8 mouse cellular contexts compared by ENCODE assay signal in the genomic region with DNA sequence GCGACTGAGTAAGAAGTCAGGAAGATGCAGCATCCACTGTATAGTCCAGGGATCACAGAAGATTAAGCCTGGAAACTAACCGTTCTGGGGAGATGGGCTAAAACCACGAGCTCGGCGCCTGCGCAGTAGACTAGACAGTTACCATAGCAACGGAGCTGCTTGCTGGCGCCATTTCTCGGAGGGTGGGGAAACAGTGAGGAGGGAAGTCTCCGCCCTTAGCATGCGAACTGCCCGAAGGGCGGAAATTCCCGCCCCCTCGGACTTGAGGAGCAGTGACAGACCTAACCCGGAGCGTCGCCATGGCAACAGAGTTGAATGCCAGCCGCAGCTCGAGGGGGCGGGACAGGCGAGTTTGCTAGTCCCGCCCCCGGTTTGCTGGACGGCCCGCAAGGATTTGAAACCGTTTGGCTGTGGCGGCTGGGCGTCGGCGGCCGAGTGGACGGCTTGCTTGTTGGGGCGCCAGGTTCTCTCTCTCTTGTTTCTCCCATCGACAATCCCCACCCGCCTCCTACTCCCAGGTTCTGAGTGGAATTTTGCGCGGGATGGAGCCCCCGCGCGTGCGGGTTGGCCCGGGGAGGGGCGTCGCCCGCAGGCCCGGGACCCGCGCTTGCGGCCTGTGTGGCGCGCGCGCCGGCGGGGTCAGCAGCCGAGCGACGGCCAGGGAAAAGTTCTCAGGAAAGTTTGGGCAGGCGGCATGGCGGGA. TPM values are rescaled to one million over a fixed set of nuclear protein-coding genes. Genes with fewer than 3 reads are reported as not detected.
DNase-seq lines count a peak whose midpoint lies in the region; ATAC-seq and TF ChIP-seq lines count a peak whose summit lies in the region.

Gene Cep112 (plus strand): TSS at position 304 of the 703 bp plus-strand sequence.

- H3K27me3 ChIP-seq in hindbrain, postnatal 0 days (ENCODE audit: insufficient read depth, low read length): no peaks in the 10 kb centered on the region

- peak within 1 kb of the TSS; percentile 78 for H3K4me2 ChIP-seq in hindbrain, postnatal 0 days (ENCODE audit: low read depth, low read length)

- peak within 1 kb of the TSS; percentile 73 for H3K27ac ChIP-seq in gastrocnemius, adult 2 months
- H3K27ac ChIP-seq in hindbrain, postnatal 0 days: peak within 1 kb of the TSS; percentile 49
- H3K27ac ChIP-seq in left cerebral cortex, adult 2 months: peak within 1 kb of the TSS; percentile 70

- peak within 1 kb of the TSS; percentile 61 for H3K9ac ChIP-seq in hindbrain, postnatal 0 days (replicated peaks; ENCODE audit: low read length)

- TF ChIP-seq CTCF in gastrocnemius, adult 2 months (IDR thresholded peaks at IDR 0.05): no peak
- no peak for TF ChIP-seq CTCF in hindbrain, postnatal 0 days (IDR thresholded peaks at IDR 0.05; ENCODE audit: low read depth)
- no peak for TF ChIP-seq CTCF in left cerebral cortex, adult 2 months (IDR thresholded peaks at IDR 0.05)

- ATAC-seq in common myeloid progenitor, adult 5-6 weeks (replicated peaks; ENCODE audit: low read depth, poor library complexity, severe bottlenecking): peak; percentile 97
- ATAC-seq in hindbrain, postnatal 0 days: peak; percentile 98
- peak; percentile 97 for ATAC-seq in megakaryocyte, adult 5-6 weeks (ENCODE audit: poor library complexity, severe bottlenecking)

- peak within 1 kb of the TSS; percentile 80 for H3K4me3 ChIP-seq in gastrocnemius, adult 2 months
- peak within 1 kb of the TSS; percentile 71 for H3K4me3 ChIP-seq in hindbrain, postnatal 0 days (ENCODE audit: low read length)
- H3K4me3 ChIP-seq in left cerebral cortex, adult 2 months: peak within 1 kb of the TSS; percentile 49

- 2% methylated on average over 61 of the region's 61 CpGs for WGBS in hindbrain, postnatal 0 days

- H3K4me1 ChIP-seq in hindbrain, postnatal 0 days (ENCODE audit: insufficient read depth, low read length): 0 out of 2 replicates have a peak, but pooled peaks cover 6% of the 10 kb centered on the region

- no peaks in the 10 kb centered on the region for H3K36me3 ChIP-seq in hindbrain, postnatal 0 days (ENCODE audit: insufficient read depth, low read length)

- H3K9me3 ChIP-seq in hindbrain, postnatal 0 days (ENCODE audit: low read length): no peaks in the 10 kb centered on the region

- DNase-seq in ZHBTc4 (ENCODE audit: low read depth, low spot score): peak; percentile 100
- DNase-seq in gastrocnemius, adult 2 months: peak; percentile 96
- DNase-seq in hindbrain, postnatal 0 days (ENCODE audit: low spot score): peak; percentile 100
- DNase-seq in left cerebral cortex, adult 2 months (ENCODE audit: extremely low spot score in 1 of 2, low spot score in 2 of 2): peak; percentile 93 to 95
- DNase-seq in right cerebral cortex, adult 2 months (ENCODE audit: low spot score in 2 of 2): peak; percentile 95 to 96
- DNase-seq in urinary bladder, postnatal 14 days (ENCODE audit: low spot score): peak; percentile 98

- intact Hi-C loops in gastrocnemius, adult 2 months (cut with DNase I): no loop called here
- intact Hi-C loops in left cerebral cortex, adult 2 months (cut with DNase I): loop anchor here (5.0 kb wide), 1 partner anchor 298 kb away; no protein-coding TSS in a partner anchor

RNA-seq across cellular contexts. Expression of gene Cep112, which starts in this region (rescaled TPM):
- total RNA-seq in common myeloid progenitor, adult 5-6 weeks (2017): 2.3 and 2.7 TPM in 2 replicates
- 1 to 10 TPM; 2.5 to 3.3 TPM for total RNA-seq in gastrocnemius, adult 2 months (2021)
- total RNA-seq in hindbrain, postnatal 0 days (2014; rRNA removed): 2.9 and 10.7 TPM in 2 replicates
- polyA plus RNA-seq in hindbrain, postnatal 0 days (2015; fragmentation: Nextera tagmentation; extraction: Ambion mirVana): 8.3 and 11.2 TPM in 2 replicates
- 10 to 100 TPM in 1 of 2 experiments, 1 to 10 TPM in 1; 8.2 to 11.3 TPM for total RNA-seq in left cerebral cortex, adult 2 months (2021)
- total RNA-seq in megakaryocyte, adult 5-6 weeks (2015): 0.82 and 1.6 TPM in 2 replicates
- 0.07 and 0.65 TPM in 2 replicates for total RNA-seq in megakaryocyte, adult 5-6 weeks (2017)

Comparison
In these comparisons a context has a peak if more than half of its experiments do, and no peak if none do; other contexts are left out.
1. Peak in every context shown above with its lines: DNase-seq, ATAC-seq, H3K4me3 ChIP-seq and H3K27ac ChIP-seq.